Mouse (Mus musculus) ovary, adult 18-20 months (tissue): ENCODE results near the gene Tulp2.
"Not testable (repeated sequence)": the region's sequence is repeated elsewhere in the genome, so short reads cannot be mapped to it uniquely, and the experiment has no call there.

ENCODE experiments used
- DNase-seq: peaks from one replicate; pipeline ENCODE4 v3.0.0; 2022; ENCODE audit warnings: low spot score, mixed read lengths

Gene Tulp2

DNA sequence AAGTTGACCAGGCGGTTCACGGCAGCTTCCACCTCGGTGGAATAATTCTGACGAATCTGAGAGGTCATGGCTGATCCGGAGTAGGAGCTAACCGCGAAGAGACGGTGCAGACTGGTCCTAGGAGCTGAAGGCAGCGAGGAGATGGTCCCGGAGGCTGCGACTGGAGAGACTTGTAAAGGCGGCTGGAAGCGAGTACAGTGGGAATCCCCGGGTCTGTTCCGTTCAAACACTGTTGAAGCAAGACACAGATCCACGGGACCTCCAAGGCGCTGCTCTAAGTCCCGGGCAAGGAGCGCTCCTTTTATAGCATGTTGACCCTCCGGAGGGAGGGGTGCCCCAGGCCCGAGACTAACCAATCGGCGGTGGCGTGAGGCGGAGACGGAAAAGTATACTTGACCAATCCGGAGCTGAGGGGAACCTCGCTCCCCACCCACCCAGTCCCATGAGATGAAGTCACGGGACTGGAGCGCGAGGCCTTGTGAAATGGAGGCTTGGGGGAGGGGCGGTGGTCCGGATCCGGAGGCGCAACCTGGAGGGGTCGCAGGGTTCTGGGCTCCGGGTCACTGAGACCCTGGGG is 22.0 kb upstream of the Tulp2 start, which contains the start of gene Ftl1:
Ftl1 (minus strand) TSS at position 321 of the 577 bp plus-strand sequence.
- DNase-seq = peak; percentile 98

DNA sequence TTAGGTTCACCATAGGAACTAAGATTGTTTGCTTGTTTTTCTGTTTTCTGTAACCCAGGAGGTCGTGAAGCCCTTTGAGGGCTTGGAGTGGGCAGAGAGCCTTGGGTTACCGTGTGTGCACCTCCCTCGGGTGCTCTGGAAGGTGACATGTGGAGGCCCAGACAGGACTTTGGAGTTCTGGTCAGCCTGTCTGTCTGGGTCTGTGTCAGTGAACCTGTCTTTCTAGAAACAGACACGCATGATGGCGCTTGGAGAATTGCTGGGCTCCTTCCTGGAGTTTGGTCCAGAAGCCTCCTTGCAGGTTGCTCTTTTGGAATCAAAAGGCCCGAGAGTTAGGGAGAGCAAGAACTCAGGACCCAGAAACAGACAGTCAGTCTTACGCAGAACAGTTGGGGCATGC is 21.3 kb upstream of the Tulp2 start:
- DNase-seq = no peak

DNA sequence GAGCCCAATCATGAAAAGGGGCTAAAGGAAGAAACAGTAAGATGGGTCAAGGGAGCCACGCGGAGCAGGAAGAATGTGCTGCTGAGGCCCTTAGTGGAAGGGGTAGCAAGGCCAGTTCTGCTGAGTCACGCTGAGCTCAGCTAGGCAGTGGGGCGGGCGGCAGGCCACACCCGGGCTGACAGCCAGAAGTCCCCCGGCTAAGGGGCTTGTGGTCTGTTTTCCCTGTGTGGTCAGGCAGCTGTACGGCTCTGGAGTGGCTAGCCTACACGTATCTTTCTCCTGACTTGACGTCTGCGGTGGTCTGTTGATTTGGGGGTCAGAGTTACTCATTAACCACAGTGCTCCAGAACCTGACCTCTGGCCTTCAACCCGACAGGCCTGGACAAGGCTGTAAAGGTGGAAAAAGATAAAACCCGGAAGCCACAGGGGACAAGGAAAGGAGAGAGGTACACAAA is 20.8 kb upstream of the Tulp2 start:
- peak; percentile 68 for DNase-seq

DNA sequence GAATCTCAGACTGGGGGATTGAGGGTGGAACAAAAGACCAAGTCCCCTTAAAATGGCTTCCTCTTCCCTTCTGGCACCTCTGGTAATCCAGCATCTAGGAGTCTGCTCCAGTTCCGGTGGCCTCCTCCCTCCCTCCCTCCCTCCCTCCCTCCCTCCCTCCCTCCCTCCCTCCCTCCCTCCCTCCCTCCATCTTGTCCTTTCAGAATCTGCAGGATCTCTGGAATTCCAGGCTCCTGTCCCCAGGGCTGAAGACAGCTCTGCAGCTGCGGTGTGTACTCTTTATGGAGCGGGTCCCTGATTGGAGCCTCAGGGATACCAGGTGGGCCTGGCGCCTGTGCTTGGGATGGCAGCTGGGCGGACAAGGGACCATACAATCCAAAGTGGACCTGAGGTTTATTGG is 20.4 kb upstream of the Tulp2 start:
- no peak for DNase-seq

DNA sequence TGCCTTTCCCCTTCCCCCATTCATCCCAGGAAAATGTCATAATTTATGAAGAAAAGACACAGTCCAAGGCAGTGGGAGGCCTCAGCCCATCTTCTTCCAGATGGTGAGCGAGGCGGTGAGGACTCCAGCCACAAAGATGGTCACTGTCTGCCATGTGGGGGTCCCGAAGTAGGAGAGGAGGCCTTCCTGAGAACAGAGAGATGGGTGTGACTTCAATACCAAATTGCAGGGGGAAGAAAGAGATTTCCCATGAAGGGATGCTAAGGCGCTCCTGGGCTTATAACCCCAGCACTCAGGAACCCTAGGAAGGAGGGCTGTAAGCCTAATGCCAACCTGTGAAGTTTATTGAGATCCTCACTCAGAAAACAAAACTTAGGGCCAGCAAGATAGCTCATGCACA is 19.9 kb upstream of the Tulp2 start:
- DNase-seq = no peak

DNA sequence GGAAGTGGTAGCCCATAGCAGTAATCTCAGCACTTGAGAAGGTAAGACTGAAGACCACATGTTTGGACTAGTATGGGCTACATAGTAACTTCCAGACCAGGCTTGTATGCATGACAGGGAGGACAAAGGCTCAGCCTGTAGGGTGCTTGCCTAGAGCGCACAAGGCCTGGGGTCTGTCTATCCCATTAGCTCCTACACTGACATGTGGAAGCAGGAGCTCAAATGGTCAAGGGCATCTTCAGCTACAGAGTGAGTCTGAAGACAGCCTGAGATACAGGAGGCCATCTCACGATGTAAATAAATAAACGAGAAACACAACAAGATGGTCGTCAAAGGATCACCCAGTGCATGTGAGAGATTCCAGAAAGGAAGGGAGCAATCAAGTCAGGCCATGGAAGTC is 19.4 kb upstream of the Tulp2 start:
- DNase-seq = no peak

DNA sequence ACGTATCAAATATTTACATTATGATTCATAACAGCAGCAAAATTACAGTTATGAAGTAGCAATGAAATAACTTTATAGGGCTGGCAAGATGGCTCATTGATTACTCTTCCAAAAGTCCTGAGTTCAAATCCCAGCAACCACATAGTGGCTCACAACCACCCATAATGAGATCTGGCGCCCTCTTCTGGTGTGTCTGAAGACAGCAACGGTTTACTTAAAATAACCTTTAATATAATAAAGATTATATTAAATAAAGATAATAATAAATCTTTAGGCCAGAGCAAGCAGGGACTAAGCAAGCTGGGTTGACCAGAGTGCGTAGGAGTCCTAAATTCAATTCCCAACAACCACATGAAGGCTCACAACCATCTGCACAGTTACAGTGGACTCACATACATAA is 18.8 kb upstream of the Tulp2 start:
- DNase-seq = not testable (repeated sequence)

DNA sequence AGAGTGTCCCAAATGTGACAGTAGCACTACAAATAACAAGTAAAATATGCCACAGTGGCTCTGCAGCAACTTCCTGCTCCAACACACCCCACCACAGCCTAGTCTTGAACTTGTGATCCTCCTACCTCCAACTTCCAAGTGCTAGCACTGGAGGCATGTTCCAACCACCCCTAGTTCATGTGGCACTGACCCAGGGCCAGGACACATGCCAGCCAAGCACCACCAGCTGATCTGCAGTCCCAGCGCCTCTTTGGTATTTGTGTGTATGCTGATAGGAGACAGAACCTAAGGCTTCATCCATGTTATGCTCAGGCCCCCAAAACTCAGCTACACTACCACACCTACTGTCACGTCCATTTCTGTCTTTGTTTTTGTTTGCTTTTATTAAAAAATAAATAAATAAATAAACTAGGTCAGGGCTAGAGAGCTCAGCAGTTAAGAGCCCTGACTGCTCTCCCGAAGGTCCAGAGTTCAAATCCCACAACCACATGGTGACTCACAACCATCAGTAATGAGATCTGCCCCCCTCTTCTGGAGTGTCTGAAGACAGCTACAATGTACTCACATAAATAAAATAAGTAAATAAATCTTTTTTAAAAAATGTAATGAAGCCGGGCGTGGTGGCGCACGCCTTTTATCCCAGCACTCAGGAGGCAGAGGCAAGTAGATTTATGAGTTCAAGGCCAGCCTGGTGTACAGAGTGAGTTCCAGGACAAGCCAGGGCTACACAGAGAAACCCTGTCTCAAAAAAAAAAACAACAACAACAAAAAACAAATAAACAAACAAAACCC is 17.5 kb upstream of the Tulp2 start:
- DNase-seq = no peak

DNA sequence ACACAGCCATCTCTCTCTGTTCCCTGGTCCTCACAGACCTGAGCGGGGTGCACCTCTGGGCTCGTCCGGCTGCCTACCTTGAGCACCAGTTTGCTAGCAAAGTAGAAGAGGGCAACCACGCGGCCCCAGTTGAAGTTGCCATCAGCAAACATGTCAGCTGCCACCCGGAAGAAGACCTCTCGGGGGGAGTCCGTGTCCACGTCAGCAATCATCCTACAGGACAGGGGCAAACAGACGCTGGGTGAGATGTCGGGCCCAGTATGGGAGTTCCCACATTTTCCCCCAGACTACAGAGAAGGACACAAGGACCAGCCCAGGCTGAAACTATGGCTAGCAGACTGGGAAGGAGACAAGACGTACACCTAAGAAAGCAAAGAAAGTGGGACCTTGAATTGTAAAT is 16.6 kb upstream of the Tulp2 start:
- no peak for DNase-seq

DNA sequence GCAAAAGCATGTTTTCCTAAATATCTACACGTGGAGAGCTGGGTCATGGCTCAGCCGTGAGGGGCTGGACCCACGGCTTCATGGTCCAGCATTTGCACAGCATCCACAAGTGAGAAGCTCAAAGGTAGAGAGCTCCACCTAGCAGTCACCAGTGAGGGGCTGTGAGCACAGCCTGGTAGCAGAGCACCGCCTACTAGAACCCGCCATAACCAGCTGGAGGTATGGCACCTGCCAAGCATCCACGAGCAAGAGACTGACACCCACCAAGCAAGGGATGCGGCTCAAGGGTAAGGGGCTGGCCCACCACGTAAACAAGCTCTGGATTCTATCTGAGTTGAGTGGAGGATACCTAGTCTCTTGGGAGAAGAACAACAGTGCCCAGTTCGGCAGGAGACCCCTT is 16.1 kb upstream of the Tulp2 start:
- DNase-seq = no peak

DNA sequence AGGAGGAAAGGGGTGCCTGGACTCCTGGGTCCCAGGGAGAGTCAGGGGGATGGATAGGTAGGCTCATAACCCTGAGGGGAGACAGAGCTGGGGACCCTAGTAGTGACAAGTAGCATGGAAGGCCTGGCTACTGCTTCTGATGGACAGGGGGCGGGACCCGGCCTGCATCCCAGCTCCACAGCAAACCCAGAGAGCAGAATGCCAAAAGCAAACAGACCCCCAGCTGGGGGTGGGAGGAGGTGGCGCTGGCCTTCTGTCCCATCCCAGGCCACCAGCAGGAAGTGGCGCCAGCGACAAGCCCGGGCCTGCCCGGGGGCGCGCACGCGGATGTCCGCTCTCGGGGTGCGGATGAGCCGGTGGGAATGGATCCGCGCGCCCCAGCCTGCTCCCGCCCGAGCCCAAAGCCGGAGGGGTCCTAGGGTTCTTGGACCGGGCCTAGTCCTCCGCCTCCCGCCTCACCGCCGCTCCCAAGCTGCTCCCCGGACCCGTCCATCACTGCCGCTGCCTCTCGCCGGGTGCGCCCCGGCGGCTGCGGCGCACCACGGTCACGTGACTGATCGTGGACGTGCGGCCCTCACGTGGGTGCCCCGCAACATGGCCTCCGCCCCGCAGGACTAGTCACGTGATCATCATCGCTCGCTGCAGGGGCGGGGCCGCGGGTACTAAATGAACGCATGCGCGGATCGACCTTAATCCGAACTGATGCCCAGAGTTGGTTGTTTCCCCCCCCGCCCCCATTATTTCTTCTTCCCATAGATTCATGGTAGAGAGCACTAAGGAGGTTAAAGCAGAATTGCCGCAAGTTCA is 15.2 kb upstream of the Tulp2 start, which contains the start of gene Bax:
Bax (minus strand) TSS at position 616 of the 807 bp plus-strand sequence.
- DNase-seq = peak; percentile 92

DNA sequence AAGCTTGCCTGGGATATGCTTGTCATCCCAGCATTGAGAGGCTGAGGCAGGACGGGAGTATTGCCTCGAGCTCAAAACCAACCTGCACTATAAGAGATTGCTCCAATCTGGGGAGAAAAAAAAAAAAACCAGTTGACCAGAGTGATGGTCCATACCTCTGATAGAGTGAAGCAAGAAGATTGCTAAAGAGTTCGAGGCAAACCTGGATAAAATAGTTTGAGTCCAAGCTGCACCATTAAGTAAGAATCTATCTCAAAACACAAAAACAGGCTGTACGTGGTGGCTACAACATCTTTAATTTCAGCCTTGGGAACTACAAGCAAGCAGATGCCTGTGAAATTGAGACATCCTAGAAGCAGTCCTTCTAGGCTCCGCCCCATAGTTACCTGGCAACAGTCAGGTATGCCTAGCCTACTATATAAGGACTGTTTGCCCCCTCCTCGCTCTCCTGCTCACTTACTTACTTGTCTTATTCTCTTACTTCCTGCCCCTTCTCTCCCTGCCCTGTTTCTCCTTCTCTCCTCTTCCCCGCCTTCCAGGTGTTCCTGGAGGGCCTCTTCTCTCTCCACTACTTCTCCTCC is 14.5 kb upstream of the Tulp2 start:
- no peak for DNase-seq

DNA sequence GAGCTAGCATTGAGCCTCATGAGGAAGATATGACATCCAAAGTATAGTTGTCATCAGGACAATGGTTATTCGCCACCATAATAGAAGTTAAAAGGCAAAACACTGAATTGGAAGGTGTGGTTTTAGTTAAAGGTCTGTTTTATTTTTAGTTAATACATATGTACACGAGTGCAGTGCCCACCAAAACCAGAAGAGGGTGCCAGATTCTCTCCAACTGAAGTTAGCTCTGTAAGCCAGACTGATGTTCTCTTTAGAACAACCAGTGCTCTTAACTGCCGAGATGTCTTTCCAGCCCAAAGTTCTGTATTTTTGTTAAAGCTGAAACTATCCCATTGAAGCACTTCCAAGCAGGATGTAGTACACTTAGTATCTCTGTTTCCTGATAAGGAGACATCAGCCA is 10.8 kb upstream of the Tulp2 start:
- DNase-seq = no peak

DNA sequence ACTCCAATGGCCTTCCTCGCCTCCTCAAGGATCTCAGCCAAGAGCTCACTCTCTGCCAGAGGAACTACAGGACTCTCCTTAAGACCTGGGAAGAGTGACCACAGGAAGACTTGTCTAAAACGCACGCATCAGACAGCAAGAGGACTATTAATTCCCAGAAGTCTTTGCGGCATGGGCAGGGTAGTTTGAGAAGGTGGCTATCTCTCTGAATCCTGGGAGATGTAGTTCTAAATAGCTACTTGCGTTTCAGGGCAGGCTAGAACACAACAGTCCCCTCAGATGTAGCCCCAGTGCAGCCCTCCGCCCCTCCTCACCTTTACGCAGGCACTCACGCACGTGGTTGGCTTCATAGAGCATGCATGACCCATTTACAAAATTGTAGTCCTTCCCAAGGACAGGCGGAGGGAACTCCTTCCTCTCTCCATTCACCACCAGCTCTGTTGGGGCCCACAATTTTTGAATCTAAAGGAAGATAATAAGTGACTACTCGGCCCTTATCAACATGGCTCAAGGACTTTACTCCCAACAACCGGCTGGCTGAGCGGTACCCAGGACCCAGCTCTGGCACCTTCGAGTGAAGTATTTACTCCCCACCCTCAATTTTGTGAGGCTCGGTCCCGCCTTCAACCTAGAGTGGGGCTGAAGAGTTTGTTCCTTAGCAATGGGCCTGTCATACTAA is 6.2 kb upstream of the Tulp2 start:
- DNase-seq = no peak

DNA sequence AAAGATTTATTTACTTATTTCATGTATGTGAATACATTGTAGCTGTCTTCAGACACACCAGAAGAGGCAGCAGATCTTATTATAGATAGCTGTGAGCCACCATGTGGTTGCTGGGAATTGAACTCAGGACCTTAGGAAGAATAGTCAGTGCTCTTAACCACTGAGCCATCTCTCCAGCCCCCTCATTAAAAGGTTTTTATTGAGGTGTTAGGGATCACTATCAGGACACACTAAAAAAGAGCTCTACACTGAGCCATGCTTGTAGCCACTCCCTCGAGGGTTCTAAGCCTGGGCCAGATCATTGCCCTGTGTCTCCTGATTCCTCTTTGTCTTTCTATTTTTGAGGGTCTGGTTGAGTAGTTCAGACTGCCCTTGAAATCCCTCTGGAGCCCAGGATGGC is 5.2 kb upstream of the Tulp2 start:
- DNase-seq = no peak

DNA sequence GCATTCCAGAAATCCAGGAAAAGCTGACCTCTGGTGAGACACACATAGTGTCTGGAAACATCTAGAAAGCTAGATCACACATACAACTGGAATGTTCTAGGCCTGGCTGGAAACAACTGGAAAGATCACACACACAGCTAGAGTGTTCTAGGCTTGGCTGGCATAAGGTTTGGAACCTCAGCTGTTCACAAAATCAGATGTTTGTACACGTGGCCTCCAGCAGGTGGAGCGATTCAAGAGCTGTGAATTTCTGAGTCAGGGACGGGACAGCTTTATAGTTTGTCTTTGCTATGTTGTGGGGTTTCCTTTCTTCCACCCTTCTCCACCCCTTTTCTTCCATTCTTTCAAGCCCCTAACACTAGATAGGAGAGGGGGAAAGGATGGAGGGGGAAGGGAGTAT is 4.7 kb upstream of the Tulp2 start:
- DNase-seq = no peak

DNA sequence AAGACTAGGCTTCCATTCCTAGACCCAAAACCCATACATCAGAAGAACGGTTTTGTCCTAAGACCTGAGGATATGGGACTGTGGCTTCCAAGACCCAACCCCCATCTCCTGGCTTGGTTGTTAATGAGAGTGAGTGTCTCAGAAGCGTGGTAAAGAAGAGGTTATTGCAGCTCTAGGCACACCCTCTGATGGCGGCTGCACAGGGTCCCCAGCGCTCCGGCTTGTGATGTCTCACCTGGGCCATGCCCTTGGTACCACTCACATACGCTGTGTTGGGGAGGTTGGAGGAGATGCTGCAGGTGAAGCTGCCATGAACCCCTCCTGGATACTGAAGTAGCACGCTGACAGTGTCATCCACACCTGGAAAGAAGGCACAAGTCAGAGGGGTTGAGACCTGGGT is 2.9 kb upstream of the Tulp2 start:
- DNase-seq = no peak

DNA sequence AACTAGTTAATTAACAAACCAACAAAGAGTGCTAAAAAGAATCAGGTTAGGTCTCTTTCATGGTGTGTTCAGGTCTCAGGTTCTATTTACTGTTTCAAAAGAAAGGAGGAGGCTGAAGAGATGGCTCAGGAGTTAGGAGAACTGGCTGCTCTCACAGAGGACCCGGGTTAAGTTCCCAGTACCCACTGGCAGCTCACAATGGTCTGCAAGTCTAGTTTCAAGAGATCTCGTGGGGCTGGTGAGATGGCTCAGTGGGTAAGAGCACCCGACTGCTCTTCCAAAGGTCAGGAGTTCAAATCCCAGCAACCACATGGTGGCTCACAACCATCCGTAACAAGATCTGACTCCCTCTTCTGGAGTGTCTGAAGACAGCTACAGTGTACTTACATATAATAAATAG is 1.4 kb upstream of the Tulp2 start:
- DNase-seq = not testable (repeated sequence)

DNA sequence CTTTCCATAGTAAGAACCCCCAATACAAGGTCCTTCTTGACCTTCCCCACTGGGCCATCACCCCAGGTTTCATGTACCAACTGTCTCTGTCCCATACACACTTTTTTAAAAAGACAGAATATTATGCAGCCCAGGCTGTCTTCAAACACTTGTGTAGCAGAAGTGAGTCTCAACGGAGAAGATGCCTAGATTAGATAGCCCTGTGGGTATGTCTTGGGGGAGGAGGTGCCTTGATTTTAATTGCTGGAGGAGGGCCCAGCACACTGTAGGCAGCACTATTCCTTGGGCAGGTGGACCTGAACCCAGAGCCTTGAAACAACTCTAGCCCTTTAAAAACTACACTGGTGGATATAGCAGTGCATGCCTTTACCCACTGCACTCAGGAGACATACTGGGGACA is 489 bp downstream of the Tulp2 start:
- DNase-seq = no peak

DNA sequence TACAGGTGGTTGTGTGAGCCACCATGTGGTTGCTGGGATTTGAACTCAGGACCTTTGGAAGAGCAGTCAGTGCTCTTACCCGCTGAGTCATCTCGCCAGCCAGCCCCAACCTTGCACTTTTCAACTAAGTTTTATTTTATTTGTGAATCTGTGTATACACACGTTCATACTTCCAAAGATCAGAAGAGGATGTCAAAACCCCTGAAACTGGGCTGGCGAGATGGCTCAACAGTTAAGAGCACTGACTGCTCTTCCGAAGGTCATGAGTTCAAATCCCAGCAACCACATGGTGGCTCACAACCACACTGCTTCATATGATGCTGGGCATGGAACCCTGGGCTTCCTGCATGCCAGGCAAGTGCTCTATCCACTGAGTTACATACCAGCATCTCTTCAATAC is 3.3 kb downstream of the Tulp2 start:
- DNase-seq = not testable (repeated sequence)

DNA sequence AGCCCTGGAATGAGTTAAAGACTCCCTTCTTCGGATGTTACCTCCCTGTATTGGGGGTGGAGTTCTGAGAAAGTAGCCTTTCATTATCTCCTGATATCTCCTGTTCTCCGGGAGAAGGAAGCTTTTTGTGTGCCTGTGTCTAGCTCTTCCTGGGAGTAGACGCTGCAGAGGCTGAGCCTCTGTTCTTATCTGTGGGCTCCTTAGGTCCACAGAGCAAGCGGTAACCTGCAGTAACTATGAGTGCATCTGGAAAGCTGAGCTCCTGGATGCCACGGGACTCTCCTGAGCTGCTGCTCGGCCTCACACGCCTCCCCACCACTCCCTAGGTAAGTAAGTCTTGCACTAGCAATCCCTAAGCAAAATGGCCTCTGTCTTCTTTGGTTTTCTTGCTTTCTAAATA is 4.5 kb downstream of the Tulp2 start:
- DNase-seq = no peak
